Mouse (Mus musculus) megakaryocyte progenitor cell, adult 5-6 weeks (primary cell): ENCODE data around the gene Rab3c. TPM values are rescaled to one million over a fixed set of nuclear protein-coding genes. Genes with fewer than 3 reads are reported as not detected.
A peak's percentile ranks its signal among the peaks of the same experiment; 100 is the strongest.

Source experiments
- ATAC-seq: replicated peaks from 2 replicates; pipeline ENCODE4 v1.8.0; 2016; ENCODE audit warnings: mild to moderate bottlenecking, moderate TSS enrichment, inconsistent platforms; ENCODE audit not compliant: poor library complexity
- total RNA-seq, 2 experiments: library from RNA; stranded (forward) in 1 of 2; stranded (reverse) in 1 of 2; fragments of 157-497, 149-512 nt in 1 of 2; fragments of 200-1000 nt in 1 of 2; gene quantifications; 2 replicates each; pipeline versions ENCODE4 v1.2.3 to v1.2.4; 2015 to 2017

Gene Rab3c
- total RNA-seq, 2 experiments from 2014 or later, result not detected

GRCm38 (mm10) chr13:110198906-110199305 is 81.9 kb downstream of the Rab3c start:
- ATAC-seq, result no peak

- ATAC-seq, result peak; percentile 76
Measured at GRCm38 (mm10) chr13:110190039-110190438, 90.8 kb downstream of the Rab3c start.

GRCm38 (mm10) chr13:110184963-110185685 is 95.7 kb downstream of the Rab3c start:
- peak; percentile 92 for ATAC-seq

GRCm38 (mm10) chr13:110175651-110176050 is 105.1 kb downstream of the Rab3c start:
- no peak for ATAC-seq

GRCm38 (mm10) chr13:110169669-110170068 is 111.1 kb downstream of the Rab3c start:
- ATAC-seq, result no peak

GRCm38 (mm10) chr13:110169152-110169551 is 111.6 kb downstream of the Rab3c start:
- ATAC-seq, result no peak

- no peak for ATAC-seq
Measured at GRCm38 (mm10) chr13:110168570-110168969, 112.2 kb downstream of the Rab3c start.

- no peak for ATAC-seq
Measured at GRCm38 (mm10) chr13:110166622-110167330, 114.0 kb downstream of the Rab3c start.

- ATAC-seq, result no peak
Measured at GRCm38 (mm10) chr13:110159980-110160379, 120.8 kb downstream of the Rab3c start.

GRCm38 (mm10) chr13:110158588-110159519 is 121.9 kb downstream of the Rab3c start:
- ATAC-seq, result no peak

- ATAC-seq, result no peak
Measured at GRCm38 (mm10) chr13:110145545-110145944, 135.3 kb downstream of the Rab3c start.

GRCm38 (mm10) chr13:110145019-110145418 is 135.8 kb downstream of the Rab3c start:
- ATAC-seq, result no peak

- ATAC-seq, result no peak
Measured at GRCm38 (mm10) chr13:110139339-110139738, 141.5 kb downstream of the Rab3c start.

- no peak for ATAC-seq
Measured at GRCm38 (mm10) chr13:110138644-110139043, 142.2 kb downstream of the Rab3c start.

- ATAC-seq, result no peak
Measured at GRCm38 (mm10) chr13:110127613-110128258, 153.1 kb downstream of the Rab3c start.

GRCm38 (mm10) chr13:110122825-110123224 is 158.0 kb downstream of the Rab3c start:
- ATAC-seq, result no peak

- ATAC-seq, result no peak
Measured at GRCm38 (mm10) chr13:110116892-110117291, 163.9 kb downstream of the Rab3c start.

GRCm38 (mm10) chr13:110116316-110116715 is 164.5 kb downstream of the Rab3c start:
- ATAC-seq, result no peak

- ATAC-seq, result no peak
Measured at GRCm38 (mm10) chr13:110114870-110115645, 165.7 kb downstream of the Rab3c start.

GRCm38 (mm10) chr13:110113711-110114110 is 167.1 kb downstream of the Rab3c start:
- no peak for ATAC-seq
